Mouse (Mus musculus) spleen, adult 12 weeks (tissue): ENCODE data around the gene Anapc15-ps.

Experiments
- DNase-seq: peaks from one replicate; pipeline ENCODE4 v3.0.0; 2022; ENCODE audit warnings: low spot score

Anapc15-ps gene

GRCm38 (mm10) chr10:95667371-95668030, 5.8 kb downstream of the Anapc15-ps start:
- no peak for DNase-seq

- DNase-seq: no peak
These were observed 6.5 kb downstream of the Anapc15-ps start for GRCm38 (mm10) chr10:95666791-95667190.

GRCm38 (mm10) chr10:95665426-95665990, 7.7 kb downstream of the Anapc15-ps start:
- no peak for DNase-seq

GRCm38 (mm10) chr10:95664613-95665012, 8.6 kb downstream of the Anapc15-ps start:
- no peak for DNase-seq

- DNase-seq: no peak
These were observed 12.9 kb downstream of the Anapc15-ps start for GRCm38 (mm10) chr10:95660356-95660755.

- DNase-seq: no peak
These were observed 13.6 kb downstream of the Anapc15-ps start for GRCm38 (mm10) chr10:95659471-95660150.

GRCm38 (mm10) chr10:95658836-95659343, 14.4 kb downstream of the Anapc15-ps start:
- no peak for DNase-seq

GRCm38 (mm10) chr10:95656236-95657225, 16.7 kb downstream of the Anapc15-ps start:
- DNase-seq: no peak

GRCm38 (mm10) chr10:95652131-95652530, 21.1 kb downstream of the Anapc15-ps start:
- DNase-seq: no peak

GRCm38 (mm10) chr10:95648326-95648888, 24.8 kb downstream of the Anapc15-ps start:
- no peak for DNase-seq

- no peak for DNase-seq
These were observed 26.1 kb downstream of the Anapc15-ps start for GRCm38 (mm10) chr10:95647128-95647527.

- DNase-seq: no peak
These were observed 26.7 kb downstream of the Anapc15-ps start for GRCm38 (mm10) chr10:95646576-95646975.

- no peak for DNase-seq
These were observed 29.4 kb downstream of the Anapc15-ps start for GRCm38 (mm10) chr10:95643696-95644360.

GRCm38 (mm10) chr10:95643042-95643441, 30.2 kb downstream of the Anapc15-ps start:
- no peak for DNase-seq

GRCm38 (mm10) chr10:95641335-95641734, 31.9 kb downstream of the Anapc15-ps start:
- DNase-seq: no peak

GRCm38 (mm10) chr10:95639429-95639828, 33.8 kb downstream of the Anapc15-ps start:
- DNase-seq: no peak

GRCm38 (mm10) chr10:95634751-95635150, 38.5 kb downstream of the Anapc15-ps start:
- no peak for DNase-seq

GRCm38 (mm10) chr10:95634261-95634660, 39.0 kb downstream of the Anapc15-ps start:
- no peak for DNase-seq

GRCm38 (mm10) chr10:95631568-95631967, 41.7 kb downstream of the Anapc15-ps start:
- peak; percentile 17 for DNase-seq

- DNase-seq: no peak
These were observed 42.4 kb downstream of the Anapc15-ps start for GRCm38 (mm10) chr10:95630726-95631345.
